Mouse (Mus musculus) stomach, postnatal 0 days (tissue): ENCODE results near the gene Ak6.
A peak's percentile ranks its signal among the peaks of the same experiment; 100 is the strongest.

Source experiments
- CTCF ChIP-seq: IDR thresholded peaks from 2 replicates; pipeline ENCODE4 v1.5.1; 2016; ENCODE audit warnings: antibody characterized with exemption, low read depth, mild to moderate bottlenecking, moderate library complexity
- EP300 ChIP-seq: optimal IDR thresholded peaks from 2 replicates; pipeline ENCODE3; 2016; ENCODE audit warnings: antibody characterized with exemption

GRCm38 (mm10) chr13:100684355-100684754 is 33.6 kb downstream of the Ak6 start:
- TF ChIP-seq CTCF (peak; percentile 63), EP300 (no peak)
